Mouse (Mus musculus): ENCODE measurements at regions not wholly inside any gene's neighbourhood (a gene's known extent, or its start where the extent isn't known, plus 50 kb on each side); places are given as distances from the start of the nearest gene placed in this dataset.

DNA sequence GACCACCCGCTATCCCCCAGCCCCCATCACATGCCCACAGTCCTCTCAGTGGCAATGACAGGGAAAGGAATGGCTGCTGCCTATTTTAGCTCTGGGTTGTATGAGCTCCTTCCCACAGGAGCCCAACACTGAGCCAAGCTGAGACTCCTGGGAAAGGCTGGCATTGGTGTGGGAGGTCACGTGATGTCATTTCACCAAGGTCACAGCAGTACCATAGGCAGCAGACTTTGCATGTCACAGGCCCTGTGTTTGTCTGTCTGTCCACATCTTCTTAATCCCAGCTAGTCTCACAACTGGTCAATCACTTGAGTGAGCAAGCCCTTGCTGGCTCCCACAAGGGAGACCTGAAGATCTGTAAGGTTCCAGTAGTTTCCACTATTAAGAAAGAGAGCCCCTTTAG is 58.7 kb upstream of the Insig1 start:
- Histone ChIP-seq H3K9ac (ENCODE audit: low read length) (no peak overlapping the region), H3K27me3 (ENCODE audit: control insufficient read depth, insufficient read depth, low read length) (no peaks in the 10 kb centered on the region), H3K9me3 (ENCODE audit: control insufficient read depth, low read length) (no peaks in the 10 kb centered on the region), H3K4me1 (ENCODE audit: control insufficient read depth, insufficient read depth, low read length) (no peaks in the 10 kb centered on the region), H3K4me3 (ENCODE audit: low read depth, low read length) (no peak overlapping the region), H3K4me2 (ENCODE audit: low read depth, severe bottlenecking) (no peak overlapping the region), H3K36me3 (ENCODE audit: control insufficient read depth, insufficient read depth, low read length) (no peaks in the 10 kb centered on the region), H3K27ac (replicated peaks; ENCODE audit: low read depth, low read length) (no peak overlapping the region)
- 89% methylated on average over 2 of the region's 2 CpGs for WGBS
- ATAC-seq (ENCODE audit: insufficient number of reproducible peaks, low FRiP score, low TSS enrichment, low read depth), result no peak
- no peak for DNase-seq (ENCODE audit: low spot score)

GRCm38 (mm10) chr5:28013619-28014273 is 57.4 kb upstream of the Insig1 start:
- ATAC-seq (ENCODE audit: insufficient number of reproducible peaks, low FRiP score, low TSS enrichment, low read depth) (no peak), DNase-seq (ENCODE audit: low spot score) (no peak)
- WGBS, result 65% methylated on average over 6 of the region's 6 CpGs
- H3K4me2 ChIP-seq (ENCODE audit: low read depth, severe bottlenecking), result no peak overlapping the region
- H3K27ac ChIP-seq (replicated peaks; ENCODE audit: low read depth, low read length), result no peak overlapping the region
- H3K27me3 ChIP-seq (ENCODE audit: control insufficient read depth, insufficient read depth, low read length), result no peaks in the 10 kb centered on the region
- no peak overlapping the region for H3K4me3 ChIP-seq (ENCODE audit: low read depth, low read length)
- no peaks in the 10 kb centered on the region for H3K9me3 ChIP-seq (ENCODE audit: control insufficient read depth, low read length)
- H3K36me3 ChIP-seq (ENCODE audit: control insufficient read depth, insufficient read depth, low read length), result no peaks in the 10 kb centered on the region
- no peaks in the 10 kb centered on the region for H3K4me1 ChIP-seq (ENCODE audit: control insufficient read depth, insufficient read depth, low read length)
- no peak overlapping the region for H3K9ac ChIP-seq (ENCODE audit: low read length)

DNA sequence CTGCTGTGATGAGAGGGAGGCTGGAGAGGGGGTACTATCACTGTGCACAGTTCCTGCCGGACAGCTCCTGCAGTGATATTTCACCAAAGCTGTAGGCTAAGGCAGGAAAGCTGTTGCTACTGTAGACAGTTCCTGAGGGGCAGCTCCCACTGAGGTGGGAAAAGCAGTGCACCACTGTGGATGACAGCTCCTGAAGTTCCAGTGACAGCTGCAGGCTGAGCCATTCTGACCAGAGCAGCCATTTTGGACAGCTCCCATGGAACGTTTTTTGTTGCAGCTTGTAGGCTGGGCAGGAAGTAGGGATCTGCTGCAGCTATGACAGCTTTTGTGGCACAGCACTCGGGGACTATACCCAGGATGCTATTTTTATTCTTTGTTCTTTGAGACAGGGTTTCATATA is 51.3 kb upstream of the Insig1 start:
- no peaks in the 10 kb centered on the region for H3K27me3 ChIP-seq (ENCODE audit: control insufficient read depth, insufficient read depth, low read length)
- no peak overlapping the region for H3K27ac ChIP-seq (replicated peaks; ENCODE audit: low read depth, low read length)
- no peak overlapping the region for H3K4me2 ChIP-seq (ENCODE audit: low read depth, severe bottlenecking)
- no peak for ATAC-seq (ENCODE audit: insufficient number of reproducible peaks, low FRiP score, low TSS enrichment, low read depth)
- no peaks in the 10 kb centered on the region for H3K36me3 ChIP-seq (ENCODE audit: control insufficient read depth, insufficient read depth, low read length)
- H3K4me1 ChIP-seq (ENCODE audit: control insufficient read depth, insufficient read depth, low read length), result no peaks in the 10 kb centered on the region
- no peak overlapping the region for H3K9ac ChIP-seq (ENCODE audit: low read length)
- 58% methylated on average over 3 of the region's 3 CpGs for WGBS
- no peak for DNase-seq (ENCODE audit: low spot score)
- H3K4me3 ChIP-seq (ENCODE audit: low read depth, low read length), result no peak overlapping the region
- no peaks in the 10 kb centered on the region for H3K9me3 ChIP-seq (ENCODE audit: control insufficient read depth, low read length)

Measured in limb, embryonic 11.5 days (tissue).